ENCODE assay signal across 9 mouse cellular contexts in genomic region chrX:56821765-56822603, GRCm38 (mm10). TPM values are rescaled to one million over a fixed set of nuclear protein-coding genes. Genes with fewer than 3 reads are reported as not detected.
DNase-seq lines count a peak whose midpoint lies in the region; ATAC-seq and TF ChIP-seq lines count a peak whose summit lies in the region.
"Had no signal": no experiment of that assay in that cellular context is flagged by ENCODE, and none has a peak within 500 bp of the region (broad histone marks: within the 10 kb centered on the region; RNA-seq: fewer than 3 reads in every experiment).

Map7d3 (minus strand) TSS chrX:56822326.

- no peak within 1 kb of the TSS for H3K27ac ChIP-seq in forebrain, postnatal 0 days (ENCODE audit: low read depth, low read length)
- no peak within 1 kb of the TSS for H3K27ac ChIP-seq in intestine, embryonic 15.5 days
- no peak within 1 kb of the TSS for H3K27ac ChIP-seq in lung, embryonic 16.5 days (ENCODE audit: low read length)

- H3K27me3 ChIP-seq in E14TG2a.4 (ENCODE audit: insufficient read depth, low read length) = no peaks in the 10 kb centered on the region
- no peaks in the 10 kb centered on the region for H3K27me3 ChIP-seq in forebrain, postnatal 0 days (ENCODE audit: insufficient read depth, low read length)
- H3K27me3 ChIP-seq in intestine, embryonic 15.5 days (replicated peaks) = no peaks in the 10 kb centered on the region
- H3K27me3 ChIP-seq in lung, embryonic 16.5 days (ENCODE audit: control insufficient read depth, insufficient read depth, low read depth, low read length) = no peaks in the 10 kb centered on the region

- peak within 1 kb of the TSS; percentile 83 for H3K4me3 ChIP-seq in E14TG2a.4 (replicated peaks; ENCODE audit: low read length)
- peak within 1 kb of the TSS; percentile 27 for H3K4me3 ChIP-seq in forebrain, postnatal 0 days (ENCODE audit: low read depth, low read length)
- H3K4me3 ChIP-seq in intestine, embryonic 15.5 days (replicated peaks) = peak within 1 kb of the TSS; percentile 45
- peak within 1 kb of the TSS; percentile 45 for H3K4me3 ChIP-seq in lung, embryonic 16.5 days (ENCODE audit: low read length)

- TF ChIP-seq CTCF in E14TG2a.4 (conservative IDR thresholded peaks at IDR 0.05; ENCODE audit: low read length) = no peak
- TF ChIP-seq CTCF in forebrain, postnatal 0 days (IDR thresholded peaks at IDR 0.05; ENCODE audit: low read depth) = no peak

- ATAC-seq in forebrain, postnatal 0 days = no peak
- ATAC-seq in intestine, embryonic 15.5 days = peak; percentile 61; the same call in 1 of the 2 replicates
- peak; percentile 81 for ATAC-seq in lung, embryonic 16.5 days (ENCODE audit: low read depth)

- 29% methylated on average over 35 of the region's 35 CpGs for WGBS in forebrain, postnatal 0 days
- 23% methylated on average over 35 of the region's 35 CpGs for WGBS in intestine, embryonic 15.5 days
- 18% methylated on average over 35 of the region's 35 CpGs for WGBS in lung, embryonic 16.5 days

- peak; percentile 42 for DNase-seq in adrenal gland, postnatal 10 days
- DNase-seq in forebrain, postnatal 0 days = no peak
- peak; percentile 25 for DNase-seq in ovary, postnatal 36 days (ENCODE audit: low spot score)
- no peak for DNase-seq in layer of hippocampus, postnatal 10 days (ENCODE audit: low spot score in 2 of 2)
- no peak for DNase-seq in layer of hippocampus, postnatal 36 days

- H3K36me3 ChIP-seq in E14TG2a.4 (ENCODE audit: insufficient read depth, low read length) = peaks cover 5% of the 10 kb centered on the region
- H3K36me3 ChIP-seq in forebrain, postnatal 0 days (ENCODE audit: insufficient read depth) = no peaks in the 10 kb centered on the region
- no peaks in the 10 kb centered on the region for H3K36me3 ChIP-seq in intestine, embryonic 15.5 days
- H3K36me3 ChIP-seq in lung, embryonic 16.5 days (ENCODE audit: control insufficient read depth, insufficient read depth, low read length) = no peaks in the 10 kb centered on the region

- H3K4me2 ChIP-seq in forebrain, postnatal 0 days (ENCODE audit: low read depth) = peak within 1 kb of the TSS; percentile 47
- peak within 1 kb of the TSS; percentile 71 for H3K4me2 ChIP-seq in intestine, embryonic 15.5 days (replicated peaks)
- peak within 1 kb of the TSS; percentile 66 for H3K4me2 ChIP-seq in lung, embryonic 16.5 days (ENCODE audit: low read depth, low read length)

- H3K9ac ChIP-seq in forebrain, postnatal 0 days = no peak within 1 kb of the TSS
- H3K9ac ChIP-seq in intestine, embryonic 15.5 days = no peak within 1 kb of the TSS; the same call in 1 of the 2 replicates
- peak within 1 kb of the TSS; percentile 5 for H3K9ac ChIP-seq in lung, embryonic 16.5 days (ENCODE audit: low read length)

- H3K9me3 ChIP-seq in E14TG2a.4 (ENCODE audit: low read length) = no peaks in the 10 kb centered on the region
- no peaks in the 10 kb centered on the region for H3K9me3 ChIP-seq in forebrain, postnatal 0 days (ENCODE audit: low read length)
- H3K9me3 ChIP-seq in intestine, embryonic 15.5 days = no peaks in the 10 kb centered on the region
- H3K9me3 ChIP-seq in lung, embryonic 16.5 days (ENCODE audit: control insufficient read depth, low read length) = no peaks in the 10 kb centered on the region

- peaks cover 15% of the 10 kb centered on the region for H3K4me1 ChIP-seq in E14TG2a.4 (replicated peaks; ENCODE audit: low read depth, low read length)
- no peaks in the 10 kb centered on the region for H3K4me1 ChIP-seq in forebrain, postnatal 0 days (ENCODE audit: insufficient read depth)
- no peaks in the 10 kb centered on the region for H3K4me1 ChIP-seq in intestine, embryonic 15.5 days (replicated peaks)
- H3K4me1 ChIP-seq in lung, embryonic 16.5 days (replicated peaks; ENCODE audit: control insufficient read depth, insufficient read depth, low read length) = no peaks in the 10 kb centered on the region

RNA-seq across cellular contexts. Expression of gene Map7d3, which starts in this region (rescaled TPM):
- 1 to 10 TPM; 3.6 TPM for total RNA-seq in adrenal gland, postnatal 10 days (2021)
- total RNA-seq in forebrain, postnatal 0 days (2014; rRNA removed) = 0.05 and 0.54 TPM in 2 replicates
- polyA plus RNA-seq in forebrain, postnatal 0 days (2015; fragmentation: Nextera tagmentation; extraction: Ambion mirVana) = 0.45 and 0.49 TPM in 2 replicates
- polyA plus RNA-seq in intestine, embryonic 15.5 days (2015; fragmentation: Nextera tagmentation; extraction: Ambion mirVana) = 1.7 and 2.0 TPM in 2 replicates
- polyA plus RNA-seq in lung, embryonic 16.5 days (2015; fragmentation: Nextera tagmentation; extraction: Ambion mirVana) = 2.0 and 2.7 TPM in 2 replicates
- total RNA-seq in layer of hippocampus, postnatal 10 days (2021) = under 1 TPM; 0.21 to 0.22 TPM
- not detected for total RNA-seq in layer of hippocampus, postnatal 36 days (2021)
- polyA plus RNA-seq: cortical plate, adult 2 months had no signal

Comparison
In these comparisons a context has a peak if more than half of its experiments do, and no peak if none do; other contexts are left out.
1. H3K4me3 ChIP-seq: peak in every context shown above with its lines; median percentile 83 in E14TG2a.4; 45 in intestine, embryonic 15.5 days; 45 in lung, embryonic 16.5 days; 27 in forebrain, postnatal 0 days.
2. DNase-seq: peak in adrenal gland, postnatal 10 days (single experiment) and ovary, postnatal 36 days (single experiment); none in forebrain, postnatal 0 days (single experiment), layer of hippocampus, postnatal 10 days (0 of 2) and layer of hippocampus, postnatal 36 days (0 of 2).
3. Peak in every context shown above with its lines, with median percentiles within 50 percentile points of each other: H3K4me2 ChIP-seq.